Comparison of ENCODE assay signal across 10 mouse cellular contexts in genomic region chr7:43563300-43563699, GRCm38 (mm10). TPM values are rescaled to one million over a fixed set of nuclear protein-coding genes. Genes with fewer than 3 reads are reported as not detected.
DNase-seq lines count a peak whose midpoint lies in the region; ATAC-seq and TF ChIP-seq lines count a peak whose summit lies in the region.
"Had no signal": no experiment of that assay in that cellular context is flagged by ENCODE, and none has a peak within 500 bp of the region (broad histone marks: within the 10 kb centered on the region; RNA-seq: fewer than 3 reads in every experiment).

No protein-coding gene starts in this region.

- no peak overlapping the region for H3K27ac ChIP-seq in liver, embryonic 11.5 days (ENCODE audit: low read depth, low read length)
- no peak overlapping the region for H3K27ac ChIP-seq in forebrain, embryonic 14.5 days (ENCODE audit: low read depth, low read length)
- no peak overlapping the region for H3K27ac ChIP-seq in limb, embryonic 14.5 days (replicated peaks; ENCODE audit: low read depth, low read length)
- 0 out of 2 replicates have a peak overlapping the region, but pooled peaks have one; percentile 30 for H3K27ac ChIP-seq in neural tube, embryonic 15.5 days (replicated peaks)

- peak overlapping the region; percentile 69; the same call in 1 of the 2 replicates for H3K4me3 ChIP-seq in liver, embryonic 11.5 days (ENCODE audit: low read depth, low read length)
- peak overlapping the region; percentile 79 for H3K4me3 ChIP-seq in forebrain, embryonic 14.5 days (ENCODE audit: low read depth, low read length)
- H3K4me3 ChIP-seq in limb, embryonic 14.5 days (replicated peaks; ENCODE audit: low read length), result peak overlapping the region; percentile 77
- H3K4me3 ChIP-seq in neural tube, embryonic 15.5 days (replicated peaks), result peak overlapping the region; percentile 83

- no peaks in the 10 kb centered on the region for H3K9me3 ChIP-seq in liver, embryonic 11.5 days (ENCODE audit: control insufficient read depth, low read length)
- H3K9me3 ChIP-seq in forebrain, embryonic 14.5 days (replicated peaks; ENCODE audit: control insufficient read depth, low read length), result no peaks in the 10 kb centered on the region
- H3K9me3 ChIP-seq in limb, embryonic 14.5 days (ENCODE audit: control insufficient read depth, low read length), result no peaks in the 10 kb centered on the region
- H3K9me3 ChIP-seq in neural tube, embryonic 15.5 days (replicated peaks), result no peaks in the 10 kb centered on the region

- WGBS in liver, embryonic 11.5 days, result 52% methylated on average over 6 of the region's 6 CpGs
- 56% methylated on average over 6 of the region's 6 CpGs for WGBS in forebrain, embryonic 14.5 days
- 69% methylated on average over 6 of the region's 6 CpGs for WGBS in limb, embryonic 14.5 days
- WGBS in neural tube, embryonic 15.5 days, result 54% methylated on average over 6 of the region's 6 CpGs

- 0 out of 2 replicates have a peak, but pooled peaks cover 2% of the 10 kb centered on the region for H3K4me1 ChIP-seq in liver, embryonic 11.5 days (replicated peaks; ENCODE audit: control insufficient read depth, insufficient read depth, low read length)
- H3K4me1 ChIP-seq in forebrain, embryonic 14.5 days (ENCODE audit: control insufficient read depth, insufficient read depth, low read length), result peaks cover 10% of the 10 kb centered on the region
- H3K4me1 ChIP-seq in limb, embryonic 14.5 days (ENCODE audit: control insufficient read depth, insufficient read depth, low read length), result peaks cover 10% of the 10 kb centered on the region
- peaks cover 19% of the 10 kb centered on the region for H3K4me1 ChIP-seq in neural tube, embryonic 15.5 days

- TF ChIP-seq POLR2A in limb, embryonic 14.5 days (IDR thresholded peaks at IDR 0.05; ENCODE audit: borderline replicate concordance, extremely low read depth, insufficient read depth, insufficient read length), result no peak

- no peaks in the 10 kb centered on the region; the same call in 1 of the 2 replicates for H3K36me3 ChIP-seq in liver, embryonic 11.5 days (ENCODE audit: control insufficient read depth, insufficient read depth, low read length)
- H3K36me3 ChIP-seq in forebrain, embryonic 14.5 days (ENCODE audit: control insufficient read depth, insufficient read depth, low read length), result peaks cover 30% of the 10 kb centered on the region
- H3K36me3 ChIP-seq in limb, embryonic 14.5 days (ENCODE audit: control insufficient read depth, insufficient read depth, low read length), result peaks cover 37% of the 10 kb centered on the region
- H3K36me3 ChIP-seq in neural tube, embryonic 15.5 days, result peaks cover 30% of the 10 kb centered on the region

- no peaks in the 10 kb centered on the region for H3K27me3 ChIP-seq in liver, embryonic 11.5 days (replicated peaks; ENCODE audit: control insufficient read depth, insufficient read depth, low read length)
- no peaks in the 10 kb centered on the region for H3K27me3 ChIP-seq in forebrain, embryonic 14.5 days (replicated peaks; ENCODE audit: control insufficient read depth, insufficient read depth, low read length)
- no peaks in the 10 kb centered on the region for H3K27me3 ChIP-seq in limb, embryonic 14.5 days (ENCODE audit: control insufficient read depth, insufficient read depth, low read length)
- H3K27me3 ChIP-seq in neural tube, embryonic 15.5 days (replicated peaks), result no peaks in the 10 kb centered on the region
- H3K27me3 ChIP-seq: Patski had no signal

- H3K9ac ChIP-seq in liver, embryonic 11.5 days (ENCODE audit: low read depth, low read length), result no peak overlapping the region
- H3K9ac ChIP-seq in forebrain, embryonic 14.5 days (ENCODE audit: low read length), result peak overlapping the region; percentile 78
- H3K9ac ChIP-seq in limb, embryonic 14.5 days (ENCODE audit: low read depth, low read length, severe bottlenecking), result peak overlapping the region; percentile 82; the same call in 1 of the 2 replicates
- H3K9ac ChIP-seq in neural tube, embryonic 15.5 days (replicated peaks), result peak overlapping the region; percentile 76

- no peak for ATAC-seq in liver, embryonic 11.5 days (replicated peaks; ENCODE audit: low FRiP score)
- ATAC-seq in forebrain, embryonic 14.5 days, result no peak
- no peak for ATAC-seq in limb, embryonic 14.5 days (ENCODE audit: low FRiP score, low read depth)
- no peak for ATAC-seq in neural tube, embryonic 15.5 days (ENCODE audit: low FRiP score)

- no peak for DNase-seq in liver, embryonic 11.5 days (ENCODE audit: low spot score)
- no peak for DNase-seq in liver
- DNase-seq in forebrain, embryonic 14.5 days (ENCODE audit: low spot score), result no peak
- no peak for DNase-seq in limb, embryonic 14.5 days (ENCODE audit: low spot score)
- DNase-seq in spleen, adult 12 weeks (ENCODE audit: low spot score), result no peak
- DNase-seq in lung, adult 18-20 months, result no peak
- no peak for DNase-seq in layer of hippocampus, adult 8-10 months (ENCODE audit: low spot score in 2 of 2)

- H3K4me2 ChIP-seq in liver, embryonic 11.5 days, result peak overlapping the region; percentile 71
- H3K4me2 ChIP-seq in forebrain, embryonic 14.5 days (ENCODE audit: low read length), result peak overlapping the region; percentile 76
- peak overlapping the region; percentile 82 for H3K4me2 ChIP-seq in limb, embryonic 14.5 days (replicated peaks; ENCODE audit: low read depth, low read length, severe bottlenecking)
- H3K4me2 ChIP-seq in neural tube, embryonic 15.5 days, result peak overlapping the region; percentile 71

RNA-seq across cellular contexts. Expression of gene Zfp658, which starts 1.2 kb away (rescaled TPM):
- polyA plus RNA-seq in liver, embryonic 11.5 days (2014; fragmentation: Nextera tagmentation; extraction: Ambion mirVana), result 0.97 and 1.1 TPM in 2 replicates
- 7.6 and 9.0 TPM in 2 replicates for polyA plus RNA-seq in forebrain, embryonic 14.5 days (2014; fragmentation: Nextera tagmentation; extraction: Ambion mirVana)
- 4.9 and 5.7 TPM in 2 replicates for polyA plus RNA-seq in limb, embryonic 14.5 days (2012; rRNA removed)
- 3.6 and 3.8 TPM in 2 replicates for polyA plus RNA-seq in limb, embryonic 14.5 days (2014; fragmentation: Nextera tagmentation; extraction: Ambion mirVana)
- polyA plus RNA-seq in neural tube, embryonic 15.5 days (2015; fragmentation: Nextera tagmentation; extraction: Ambion mirVana), result 6.7 and 7.5 TPM in 2 replicates
- total RNA-seq in layer of hippocampus, adult 8-10 months (2022), result 1 to 10 TPM; 5.5 to 7.2 (median 6.4) TPM

RNA-seq across cellular contexts. Expression of gene Zfp719, which starts 16.1 kb away (rescaled TPM):
- 7.0 and 9.1 TPM in 2 replicates for polyA plus RNA-seq in liver, embryonic 11.5 days (2014; fragmentation: Nextera tagmentation; extraction: Ambion mirVana)
- polyA plus RNA-seq in forebrain, embryonic 14.5 days (2014; fragmentation: Nextera tagmentation; extraction: Ambion mirVana), result 18.8 and 21.5 TPM in 2 replicates
- 5.8 and 6.7 TPM in 2 replicates for polyA plus RNA-seq in limb, embryonic 14.5 days (2012; rRNA removed)
- polyA plus RNA-seq in limb, embryonic 14.5 days (2014; fragmentation: Nextera tagmentation; extraction: Ambion mirVana), result 13.1 and 16.0 TPM in 2 replicates
- 13.3 and 13.7 TPM in 2 replicates for polyA plus RNA-seq in neural tube, embryonic 15.5 days (2015; fragmentation: Nextera tagmentation; extraction: Ambion mirVana)
- total RNA-seq in layer of hippocampus, adult 8-10 months (2022), result 10 to 100 TPM; 18.5 to 20.4 (median 19.2) TPM

RNA-seq across cellular contexts. Expression of gene Cd33, which starts 19.1 kb away (rescaled TPM):
- polyA plus RNA-seq in liver, embryonic 11.5 days (2014; fragmentation: Nextera tagmentation; extraction: Ambion mirVana), result 1.3 and 1.6 TPM in 2 replicates
- 0.61 and 1.2 TPM in 2 replicates for polyA plus RNA-seq in forebrain, embryonic 14.5 days (2014; fragmentation: Nextera tagmentation; extraction: Ambion mirVana)
- 2.4 and 3.0 TPM in 2 replicates for polyA plus RNA-seq in limb, embryonic 14.5 days (2012; rRNA removed)
- polyA plus RNA-seq in limb, embryonic 14.5 days (2014; fragmentation: Nextera tagmentation; extraction: Ambion mirVana), result 2.9 and 3.1 TPM in 2 replicates
- 1.3 and 1.8 TPM in 2 replicates for polyA plus RNA-seq in neural tube, embryonic 15.5 days (2015; fragmentation: Nextera tagmentation; extraction: Ambion mirVana)
- total RNA-seq in layer of hippocampus, adult 8-10 months (2022), result 10 to 100 TPM in 2 of 4 experiments, 1 to 10 TPM in 2; 4.2 to 16.9 (median 9.6) TPM

RNA-seq across cellular contexts. Expression of gene Zfp819, which starts 43.7 kb away (rescaled TPM):
- 0.07 and 0.16 TPM in 2 replicates for polyA plus RNA-seq in liver, embryonic 11.5 days (2014; fragmentation: Nextera tagmentation; extraction: Ambion mirVana)
- 0.47 and 0.53 TPM in 2 replicates for polyA plus RNA-seq in forebrain, embryonic 14.5 days (2014; fragmentation: Nextera tagmentation; extraction: Ambion mirVana)
- polyA plus RNA-seq in limb, embryonic 14.5 days (2012; rRNA removed), result 0.04 and 0.11 TPM in 2 replicates
- polyA plus RNA-seq in limb, embryonic 14.5 days (2014; fragmentation: Nextera tagmentation; extraction: Ambion mirVana), result 0.19 TPM in 1 of 2 replicates, not detected in the other
- 0.32 and 0.42 TPM in 2 replicates for polyA plus RNA-seq in neural tube, embryonic 15.5 days (2015; fragmentation: Nextera tagmentation; extraction: Ambion mirVana)
- under 1 TPM in 2 of 4 experiments, not detected in 2; 0.14 to 0.25 TPM for total RNA-seq in layer of hippocampus, adult 8-10 months (2022)
- total RNA-seq: gastrocnemius, adult 8-10 months had no signal

RNA-seq across cellular contexts. Expression of gene 4931406B18Rik, which starts 57.6 kb away (rescaled TPM):
- polyA plus RNA-seq in liver, embryonic 11.5 days (2014; fragmentation: Nextera tagmentation; extraction: Ambion mirVana), result not detected in 2 replicates
- polyA plus RNA-seq in forebrain, embryonic 14.5 days (2014; fragmentation: Nextera tagmentation; extraction: Ambion mirVana), result not detected in 2 replicates
- polyA plus RNA-seq in limb, embryonic 14.5 days (2012; rRNA removed), result not detected in 2 replicates
- not detected in 2 replicates for polyA plus RNA-seq in limb, embryonic 14.5 days (2014; fragmentation: Nextera tagmentation; extraction: Ambion mirVana)
- 0.08 TPM in 1 of 2 replicates, not detected in the other for polyA plus RNA-seq in neural tube, embryonic 15.5 days (2015; fragmentation: Nextera tagmentation; extraction: Ambion mirVana)
- total RNA-seq in layer of hippocampus, adult 8-10 months (2022), result not detected
- total RNA-seq: gastrocnemius, adult 8-10 months had no signal
- polyA plus RNA-seq: Patski had no signal
